Mouse (Mus musculus): ENCODE data around the gene Dhx35.

DNA sequence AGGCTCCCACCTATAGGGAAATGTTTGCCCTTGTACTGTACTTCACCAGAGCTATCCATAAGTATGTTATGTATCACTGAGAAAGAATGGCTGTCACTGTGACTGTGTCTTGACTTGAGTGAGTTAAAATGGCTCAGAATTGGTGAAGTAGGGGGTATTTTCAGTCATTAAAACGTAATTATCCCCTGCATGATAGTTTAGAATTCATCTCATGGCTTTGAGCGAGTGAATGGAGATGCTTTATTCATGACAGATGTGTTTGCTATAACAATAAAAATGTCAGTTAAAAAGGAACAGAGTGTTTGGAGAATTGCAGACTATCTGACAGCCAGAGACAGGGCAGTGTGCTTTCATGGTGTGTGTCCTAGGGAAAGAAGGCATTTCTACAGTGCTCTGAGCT is 51.6 kb downstream of the Dhx35 start:
- TF ChIP-seq POLR2A (IDR thresholded peaks at IDR 0.05; ENCODE audit: low read depth, low read length), result no peak
- no peak for TF ChIP-seq CTCF (IDR thresholded peaks at IDR 0.05; ENCODE audit: extremely low read depth, insufficient read length, insufficient replicate concordance, low read depth, low read length)

All from small intestine, adult 2 months (tissue).